Mouse (Mus musculus) left cerebral cortex, postnatal 14 days (tissue): ENCODE results near the gene Fgd5. TPM values are rescaled to one million over a fixed set of nuclear protein-coding genes. Genes with fewer than 3 reads are reported as not detected.
A peak's percentile ranks its signal among the peaks of the same experiment; 100 is the strongest.

Experiments
- DNase-seq, 2 experiments: peaks; one replicate each; pipeline ENCODE4 v3.0.0; 2021 to 2022; ENCODE audit warnings: low spot score in 2 of 2, mixed read lengths in 1 of 2
- intact Hi-C: fragments of 180-260 bp; cut with DNase I; formaldehyde crosslinking; loops from one replicate; pipeline ENCODE4 v1.15.1; 2025
- total RNA-seq, 2 experiments: library from RNA; stranded (reverse); gene quantifications; 2 replicates each; pipeline ENCODE4 v1.2.3; 2021

Gene Fgd5
- total RNA-seq, 2 experiments from 2014 or later: 6.2 to 7.0 TPM

GRCm38 (mm10) chr6:92124547-92124946 is 145.9 kb downstream of the Fgd5 start:
- DNase-seq: peak in 1 of 2 experiments; percentile 22
- intact Hi-C loops: no loop called here

Other genes with a start within 250 kb of the Fgd5 start
- 10 to 100 TPM; 14.1 to 14.9 TPM for gene Grip2, start 151.6 kb upstream of the Fgd5 start, total RNA-seq
- gene Ccdc174, start 100.8 kb upstream of the Fgd5 start, total RNA-seq: 10 to 100 TPM; 19.5 to 21.3 TPM
- 1 to 10 TPM; 1.6 to 2.6 TPM for gene 4930590J08Rik, start 76.1 kb upstream of the Fgd5 start, total RNA-seq
- 10 to 100 TPM; 88.9 to 93.9 TPM for gene Nr2c2, start 112.5 kb downstream of the Fgd5 start, total RNA-seq
- 10 to 100 TPM; 53.5 to 55.5 TPM for gene Mrps25, start 205.2 kb downstream of the Fgd5 start, total RNA-seq
- gene Rbsn, start 236.0 kb downstream of the Fgd5 start, total RNA-seq: 10 to 100 TPM; 29.6 to 32.3 TPM